Mouse (Mus musculus): ENCODE data around the gene Cdk8. TPM values are rescaled to one million over a fixed set of nuclear protein-coding genes. Genes with fewer than 3 reads are reported as not detected.

Gene Cdk8
- polyA plus RNA-seq, 1 experiment = 67.9 TPM

- no peak for DNase-seq (ENCODE audit: low spot score)
Observed at GRCm38 (mm10) chr5:146328941-146329340, 97.9 kb downstream of the Cdk8 start.

DNA sequence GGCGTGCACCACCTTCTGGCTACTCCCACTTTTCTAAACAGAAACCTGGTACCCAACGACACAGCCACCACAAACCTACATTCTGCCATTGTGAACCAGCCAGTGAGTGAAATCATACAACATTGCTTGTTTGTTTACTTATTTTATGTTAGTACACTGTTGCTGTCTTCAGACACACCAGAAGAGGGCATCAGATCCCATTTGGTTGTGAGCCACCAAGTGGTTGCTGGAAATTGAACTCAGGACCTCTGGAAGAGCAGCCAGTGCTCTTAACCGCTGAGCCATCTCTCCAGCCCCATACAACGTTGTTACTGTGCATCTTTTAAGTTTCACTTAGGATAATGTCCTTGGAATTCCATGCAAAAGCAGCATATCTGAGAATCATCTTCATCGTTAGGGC is 98.5 kb downstream of the Cdk8 start:
- DNase-seq (ENCODE audit: low spot score) = no peak

DNA sequence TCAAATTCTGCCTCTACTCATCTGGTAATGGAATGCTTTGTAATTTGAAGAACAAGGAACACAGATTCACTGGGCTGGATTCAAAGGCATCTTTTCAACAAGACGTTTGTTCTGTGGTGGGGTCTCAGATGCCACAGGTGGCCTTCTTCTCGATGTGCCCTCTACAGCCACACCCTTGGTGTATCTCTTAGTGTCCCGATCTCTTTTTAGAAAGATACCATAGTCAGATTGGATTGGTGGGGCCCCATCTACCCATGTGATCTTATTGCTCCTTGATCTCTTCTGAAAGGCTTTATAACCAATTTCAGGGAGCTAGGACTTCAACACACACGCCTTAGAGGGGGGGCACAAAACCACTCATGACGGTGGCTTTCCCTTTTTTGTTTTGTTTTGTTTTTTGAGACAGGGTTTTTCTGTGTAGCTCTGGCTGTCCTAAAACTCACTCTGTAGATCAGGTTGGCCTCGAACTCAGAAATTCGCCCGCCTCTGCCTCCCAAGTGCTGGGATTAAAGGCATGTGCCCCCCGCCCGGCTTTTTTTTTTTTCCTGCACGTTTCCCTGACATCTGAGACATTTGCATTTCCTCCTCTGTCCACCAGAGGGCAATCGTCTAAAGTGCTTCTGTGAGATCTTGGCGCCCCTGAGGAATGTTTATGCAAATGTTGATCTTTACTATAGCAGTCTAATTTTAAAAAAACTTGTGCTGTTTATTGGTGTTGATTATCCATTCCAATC is 99.2 kb downstream of the Cdk8 start:
- no peak for DNase-seq (ENCODE audit: low spot score)

- DNase-seq (ENCODE audit: low spot score) = no peak
Observed at GRCm38 (mm10) chr5:146330765-146331115, 99.7 kb downstream of the Cdk8 start.

DNA sequence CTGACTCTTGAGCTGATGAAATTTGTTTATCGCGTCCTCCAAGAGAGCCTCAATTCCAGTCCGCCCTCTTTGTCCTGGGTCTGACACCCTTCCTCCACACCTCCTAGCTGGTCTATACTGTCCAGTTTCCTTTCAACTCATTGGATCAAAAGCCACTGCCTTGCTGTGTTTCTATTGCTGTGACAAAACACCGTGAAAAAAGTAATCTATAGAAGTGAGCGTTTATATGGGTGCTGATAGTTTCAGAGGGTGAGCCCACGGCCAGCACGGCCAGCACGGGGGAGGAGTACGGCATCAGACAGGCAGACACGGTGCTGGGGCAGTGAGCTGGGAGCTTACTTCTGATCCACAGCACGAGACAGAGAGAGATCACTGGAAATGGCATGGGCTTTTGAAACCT is 100.1 kb downstream of the Cdk8 start:
- DNase-seq (ENCODE audit: low spot score) = no peak

DNA sequence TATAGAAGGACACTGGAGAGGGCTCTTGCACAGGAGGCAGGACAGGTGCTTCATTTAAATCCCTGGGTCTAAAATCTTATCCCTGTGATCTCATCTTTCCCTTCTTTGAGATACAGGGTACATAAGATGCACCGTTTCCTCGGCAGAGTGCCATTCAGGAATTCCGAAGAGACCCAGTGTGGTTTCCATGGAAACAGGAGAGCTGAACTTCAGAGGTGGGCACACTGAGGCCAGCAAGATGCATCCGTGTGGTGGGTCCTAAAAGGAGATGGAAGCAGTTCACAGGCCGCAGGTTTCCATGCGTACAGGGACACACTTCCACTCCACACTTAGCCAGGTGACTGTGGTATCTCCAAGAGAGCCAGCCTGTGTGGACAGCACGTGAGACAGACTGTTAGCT is 101.5 kb downstream of the Cdk8 start:
- DNase-seq (ENCODE audit: low spot score) = no peak

- no peak for DNase-seq (ENCODE audit: low spot score)
Observed at GRCm38 (mm10) chr5:146334410-146334809, 103.4 kb downstream of the Cdk8 start.

- DNase-seq (ENCODE audit: low spot score) = no peak
Observed at GRCm38 (mm10) chr5:146338064-146338463, 107.0 kb downstream of the Cdk8 start.

DNA sequence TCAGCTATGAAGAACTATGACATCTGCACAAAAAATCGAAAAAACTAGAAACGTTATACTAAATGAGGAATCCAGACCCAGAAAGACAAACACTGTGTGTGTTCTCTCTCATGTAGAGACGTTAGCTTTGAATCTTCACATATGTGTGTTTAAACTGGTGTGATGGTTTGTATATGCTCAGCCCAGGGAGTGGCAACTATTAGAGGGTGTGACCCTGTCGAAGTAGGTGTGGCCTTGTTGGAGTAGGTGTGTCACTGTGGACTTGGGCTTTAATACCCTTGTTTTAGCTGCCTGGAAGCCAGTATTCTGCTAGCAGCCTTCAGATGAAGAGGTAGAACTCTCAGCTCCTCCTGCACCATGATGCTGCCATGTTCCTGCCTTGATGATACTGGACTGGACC is 109.0 kb downstream of the Cdk8 start:
- DNase-seq (ENCODE audit: low spot score) = no peak

DNA sequence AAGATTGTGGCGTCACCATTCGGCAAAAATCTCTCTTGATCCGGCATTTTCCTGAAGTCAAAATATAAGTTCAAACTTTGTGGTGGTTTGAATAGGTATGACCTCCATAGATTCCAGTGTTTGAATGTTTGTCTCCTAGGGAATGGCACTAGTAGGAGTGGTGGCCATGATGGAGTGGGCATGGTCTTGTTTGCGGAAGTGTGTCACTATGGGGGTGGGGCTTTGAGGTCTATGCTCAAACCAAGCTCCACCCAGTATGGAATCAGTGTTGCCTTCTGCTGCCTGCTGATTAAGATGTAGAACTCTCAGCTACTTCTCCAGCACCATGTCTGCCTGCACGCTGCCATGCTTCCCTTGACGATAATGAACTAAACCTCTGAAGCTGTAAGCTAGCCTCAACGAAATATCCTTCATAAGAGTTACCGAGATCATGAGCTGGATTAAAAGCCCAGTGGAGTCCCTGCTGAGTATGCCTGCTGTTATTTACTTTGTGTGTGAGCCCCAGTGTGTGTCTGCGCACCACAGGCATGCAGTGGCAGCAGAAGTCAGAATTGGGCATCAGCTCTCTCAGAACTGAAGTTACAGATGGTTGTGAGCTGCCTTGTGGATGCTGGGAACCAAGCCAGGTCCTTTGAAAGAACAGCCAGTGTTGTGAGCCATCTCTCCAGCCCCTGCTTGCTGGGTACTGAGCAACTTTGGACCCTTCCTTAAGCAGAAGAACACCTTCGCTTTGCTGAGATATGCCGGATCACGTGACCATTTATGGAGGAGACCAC is 114.1 kb downstream of the Cdk8 start:
- DNase-seq (ENCODE audit: low spot score) = no peak

GRCm38 (mm10) chr5:146347081-146347480 is 116.1 kb downstream of the Cdk8 start:
- DNase-seq (ENCODE audit: low spot score) = no peak

GRCm38 (mm10) chr5:146349183-146349582 is 118.2 kb downstream of the Cdk8 start:
- no peak for DNase-seq (ENCODE audit: low spot score)

- no peak for DNase-seq (ENCODE audit: low spot score)
Observed at GRCm38 (mm10) chr5:146350784-146351183, 119.8 kb downstream of the Cdk8 start.

GRCm38 (mm10) chr5:146352006-146352405 is 121.0 kb downstream of the Cdk8 start:
- DNase-seq (ENCODE audit: low spot score) = no peak

Other genes with a start within 250 kb of the Cdk8 start
- not detected in 2 replicates for gene Cyp3a25, start 221.6 kb upstream of the Cdk8 start, polyA plus RNA-seq (2012; rRNA removed)
- gene Cyp3a59, start 152.0 kb upstream of the Cdk8 start, polyA plus RNA-seq (2012; rRNA removed) = not detected in 2 replicates
- gene Gm5565, start 70.7 kb upstream of the Cdk8 start, polyA plus RNA-seq (2012; rRNA removed) = not detected in 2 replicates
- not detected in 2 replicates for gene Gm6309, start 60.5 kb upstream of the Cdk8 start, polyA plus RNA-seq (2012; rRNA removed)
- gene 1700001J03Rik, start 45.9 kb upstream of the Cdk8 start, polyA plus RNA-seq (2012; rRNA removed) = 0.81 and 1.3 TPM in 2 replicates
- 45.6 and 50.1 TPM in 2 replicates for gene Rnf6, start 9.7 kb upstream of the Cdk8 start, polyA plus RNA-seq (2012; rRNA removed)
- 3.0 and 4.8 TPM in 2 replicates for gene Wasf3, start 153.8 kb downstream of the Cdk8 start, polyA plus RNA-seq (2012; rRNA removed)

All from urinary bladder, adult 2 months (tissue).